In genomic region chr3:154388656-154389055, GRCm38 (mm10) we compare ENCODE assay signal across 24 mouse cellular contexts. TPM values are rescaled to one million over a fixed set of nuclear protein-coding genes. Genes with fewer than 3 reads are reported as not detected.
"Had no signal": no experiment of that assay in that cellular context is flagged by ENCODE, and none has a peak within 500 bp of the region (broad histone marks: within the 10 kb centered on the region; RNA-seq: fewer than 3 reads in every experiment).

No protein-coding gene starts in this region.

- ATAC-seq: intestine, postnatal 0 days had no signal

- H3K4me1 ChIP-seq: liver, embryonic 13.5 days; stomach, embryonic 15.5 days had no signal

- H3K27ac ChIP-seq: kidney, postnatal 0 days; left cerebral cortex, adult 2 months; liver, embryonic 13.5 days; stomach, embryonic 15.5 days had no signal

- H3K36me3 ChIP-seq: liver, embryonic 13.5 days; stomach, embryonic 15.5 days had no signal

- H3K9me3 ChIP-seq: liver, embryonic 13.5 days; stomach, embryonic 15.5 days had no signal

- H3K4me2 ChIP-seq: liver, embryonic 13.5 days; stomach, embryonic 15.5 days had no signal

- DNase-seq: kidney, adult 2 months; kidney, postnatal 25 days; layer of hippocampus, postnatal 36 days; liver, embryonic 13.5 days; lung, adult 2 months; lung, postnatal 14 days; lung, postnatal 4 days; right cerebral cortex, postnatal 25 days; spleen, adult 18-20 months; thymus, postnatal 25 days had no signal

- H3K4me3 ChIP-seq: left cerebral cortex, adult 2 months; liver, embryonic 13.5 days; stomach, embryonic 15.5 days had no signal

- H3K9ac ChIP-seq: liver, embryonic 13.5 days; stomach, embryonic 15.5 days had no signal

- H3K27me3 ChIP-seq: liver, embryonic 13.5 days; stomach, embryonic 15.5 days had no signal

RNA-seq across cellular contexts. Expression of gene Lhx8, which starts 58.2 kb away (rescaled TPM):
- total RNA-seq: layer of hippocampus, adult 8-10 months; layer of hippocampus, postnatal 10 days; layer of hippocampus, postnatal 36 days; liver, adult 2 months; megakaryocyte progenitor cell, adult 5-6 weeks; megakaryocyte-erythroid progenitor cell, adult 5-6 weeks had no signal
- polyA plus RNA-seq: intestine, postnatal 0 days; kidney, embryonic 14.5 days; kidney, postnatal 0 days; large intestine, adult 2 months; liver, adult 2 months; liver, embryonic 13.5 days; liver, embryonic 16.5 days; neural tube, embryonic 14.5 days; urinary bladder, adult 2 months had no signal
